Mouse (Mus musculus) CH12.LX (cell line): ENCODE measurements around the gene Aldob.

Experiments used
- CTCF ChIP-seq, 2 experiments: IDR thresholded peaks in 1 of 2; conservative IDR thresholded peaks in 1 of 2; 2 replicates each; pipeline ENCODE4 v1.5.1; 2011 to 2012; ENCODE audit warnings: low read depth in 2 of 2, low read length in 2 of 2, improper control_type of control experiment in 1 of 2, inconsistent platforms in 1 of 2, mild to moderate bottlenecking in 1 of 2, moderate library complexity in 1 of 2
- MAFK ChIP-seq: IDR thresholded peaks from 2 replicates; pipeline ENCODE4 v1.6.1; 2011; ENCODE audit warnings: low read length, improper control_type of control experiment; ENCODE audit not compliant: insufficient replicate concordance
- MAX ChIP-seq: IDR thresholded peaks from 2 replicates; pipeline ENCODE4 v1.6.1; 2011; ENCODE audit warnings: low read length, improper control_type of control experiment
- MAZ ChIP-seq: IDR thresholded peaks from 2 replicates; pipeline ENCODE4 v1.6.1; 2012; ENCODE audit warnings: low read depth, mild to moderate bottlenecking, inconsistent platforms, low read length, improper control_type of control experiment, moderate library complexity
- MYC ChIP-seq: IDR thresholded peaks from 2 replicates; pipeline ENCODE4 v1.6.1; 2011; ENCODE audit warnings: low read depth, mild to moderate bottlenecking, improper control_type of control experiment, low read length
- NELFE ChIP-seq: IDR thresholded peaks from 2 replicates; pipeline ENCODE4 v1.6.1; 2011; ENCODE audit warnings: low read depth, low read length, improper control_type of control experiment
- RAD21 ChIP-seq: IDR thresholded peaks from 2 replicates; pipeline ENCODE4 v1.6.1; 2011; ENCODE audit warnings: low read depth, mild to moderate bottlenecking, low read length, improper control_type of control experiment, moderate library complexity
- TCF12 ChIP-seq: IDR thresholded peaks from 2 replicates; pipeline ENCODE4 v1.6.1; 2014; ENCODE audit warnings: low read depth, mild to moderate bottlenecking, inconsistent platforms, low read length, improper control_type of control experiment
- USF1 ChIP-seq: IDR thresholded peaks from 2 replicates; pipeline ENCODE4 v1.6.1; 2014; ENCODE audit warnings: low read depth, mild to moderate bottlenecking, inconsistent platforms, low read length, improper control_type of control experiment
- ZMIZ1 ChIP-seq: IDR thresholded peaks from 2 replicates; pipeline ENCODE4 v1.6.1; 2012; ENCODE audit warnings: low read depth, mild to moderate bottlenecking, inconsistent platforms, low read length, improper control_type of control experiment

DNA sequence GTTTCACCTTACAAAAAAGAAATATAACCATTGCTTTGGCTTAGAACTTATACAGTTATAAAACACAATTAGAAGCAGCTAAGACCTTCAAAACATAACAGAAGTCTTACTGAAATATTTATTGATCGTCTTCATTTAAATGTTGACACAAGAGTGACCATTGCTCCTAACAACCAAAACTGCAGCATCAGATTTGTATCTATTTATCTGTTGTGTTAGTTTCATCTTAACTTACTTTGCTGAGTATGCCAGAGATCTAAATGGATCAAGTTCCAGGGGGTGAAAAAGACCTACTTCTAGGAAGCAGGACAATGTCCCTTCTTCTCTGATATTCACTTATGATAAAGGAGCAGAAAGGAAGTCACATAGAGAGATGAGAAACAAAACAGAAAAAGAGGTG, 45.8 kb downstream of the Aldob start:
- TF ChIP-seq CTCF (conservative IDR thresholded peaks at IDR 0.05 in 1 of 2, IDR thresholded peaks at IDR 0.05 in 1 of 2; ENCODE audit: low read depth in 2 of 2, low read length in 2 of 2) (no peak), MAFK (no peak), NELFE (no peak), MAZ (no peak), RAD21 (no peak), ZMIZ1 (no peak), TCF12 (no peak), USF1 (no peak), MAX (no peak), MYC (no peak)
